Mouse (Mus musculus) MEL (cell line): Measurements from ENCODE around the gene Ptpra. TPM values are rescaled to one million over a fixed set of nuclear protein-coding genes. Genes with fewer than 3 reads are reported as not detected.

Experiments used
- DNase-seq: peaks from one replicate; pipeline ENCODE4 v3.0.0; 2011; ENCODE audit warnings: low read depth, low spot score
- H3K27ac ChIP-seq: 2 replicates; pipeline ENCODE4 v1.5.1; 2012; ENCODE audit warnings: low read depth, mild to moderate bottlenecking, control low read depth, low read length, moderate library complexity; ENCODE audit not compliant: control insufficient read depth
- H3K27me3 ChIP-seq, 2 experiments: fragments of 150-350 bp in 1 of 2; sonication (generic) in 1 of 2; 2 replicates each; pipeline ENCODE4 v1.6.1; 2012; ENCODE audit warnings: low read length in 2 of 2, mild to moderate bottlenecking in 2 of 2, improper control_type of control experiment in 1 of 2, moderate library complexity in 1 of 2; ENCODE audit not compliant: insufficient read depth in 2 of 2, control insufficient read depth in 1 of 2
- H3K36me3 ChIP-seq, 2 experiments: 2 replicates each; pipeline ENCODE4 v1.6.1; 2012 to 2014; ENCODE audit warnings: low read length in 2 of 2, improper control_type of control experiment in 1 of 2, inconsistent platforms in 1 of 2, mild to moderate bottlenecking in 1 of 2; ENCODE audit not compliant: insufficient read depth in 2 of 2, control insufficient read depth in 1 of 2
- H3K4me1 ChIP-seq, 2 experiments: fragments of 150-350 bp in 1 of 2; sonication (generic) in 1 of 2; 2 replicates each; pipeline ENCODE4 v1.6.1; 2012; ENCODE audit warnings: low read length in 2 of 2, improper control_type of control experiment in 1 of 2, mild to moderate bottlenecking in 1 of 2; ENCODE audit not compliant: insufficient read depth in 2 of 2, control insufficient read depth in 1 of 2
- H3K4me3 ChIP-seq, 2 experiments: fragments of 150-350 bp in 1 of 2; sonication (generic) in 1 of 2; 2 replicates each; pipeline ENCODE4 v1.5.1; 2012; ENCODE audit warnings: low read depth in 2 of 2, low read length in 2 of 2, mild to moderate bottlenecking in 2 of 2, moderate library complexity in 2 of 2, control low read depth in 1 of 2, improper control_type of control experiment in 1 of 2; ENCODE audit not compliant: control insufficient read depth in 1 of 2, insufficient read depth in 1 of 2
- H3K79me2 ChIP-seq: 2 replicates; pipeline ENCODE4 v1.6.1; 2012; ENCODE audit warnings: mild to moderate bottlenecking, low read length, moderate library complexity; ENCODE audit not compliant: control insufficient read depth, poor library complexity, insufficient read depth
- H3K9ac ChIP-seq: 2 replicates; pipeline ENCODE4 v1.6.1; 2012; ENCODE audit warnings: low read depth, mild to moderate bottlenecking, control low read depth, low read length, moderate library complexity; ENCODE audit not compliant: control insufficient read depth, poor library complexity, severe bottlenecking
- H3K9me3 ChIP-seq: fragments of 150-350 bp; sonication (generic); replicated peaks from 2 replicates; pipeline ENCODE4 v1.6.1; 2012; ENCODE audit warnings: mild to moderate bottlenecking, low read length, improper control_type of control experiment, moderate library complexity; ENCODE audit not compliant: insufficient read depth
- E2F4 ChIP-seq: IDR thresholded peaks from 2 replicates; pipeline ENCODE4 v1.6.1; 2011; ENCODE audit warnings: low read depth, low read length, improper control_type of control experiment, borderline replicate concordance
- ELF1 ChIP-seq: IDR thresholded peaks from 2 replicates; pipeline ENCODE4 v1.6.1; 2014; ENCODE audit warnings: low read depth, mild to moderate bottlenecking, inconsistent platforms, low read length, improper control_type of control experiment, moderate library complexity
- EP300 ChIP-seq, 2 experiments: IDR thresholded peaks; 2 replicates each; pipeline ENCODE4 v1.6.1; 2011; ENCODE audit warnings: improper control_type of control experiment in 2 of 2, low read length in 2 of 2, low read depth in 1 of 2, mild to moderate bottlenecking in 1 of 2
- ETS1 ChIP-seq: IDR thresholded peaks from 2 replicates; pipeline ENCODE4 v1.6.1; 2012; ENCODE audit warnings: low read depth, mild to moderate bottlenecking, inconsistent platforms, low read length, improper control_type of control experiment, moderate library complexity
- GATA1 ChIP-seq: IDR thresholded peaks from 2 replicates; pipeline ENCODE4 v1.6.1; 2011; ENCODE audit warnings: low read depth, low read length, improper control_type of control experiment
- HCFC1 ChIP-seq: IDR thresholded peaks from 2 replicates; pipeline ENCODE4 v1.6.1; 2012; ENCODE audit warnings: low read depth, mild to moderate bottlenecking, inconsistent platforms, low read length, improper control_type of control experiment, moderate library complexity
- JUND ChIP-seq: IDR thresholded peaks from 2 replicates; pipeline ENCODE4 v1.6.1; 2011; ENCODE audit warnings: low read depth, mild to moderate bottlenecking, improper control_type of control experiment, low read length
- KAT2A ChIP-seq: conservative IDR thresholded peaks from 2 replicates; pipeline ENCODE4 v1.6.1; 2012; ENCODE audit warnings: low read depth, low read length, improper control_type of control experiment, inconsistent platforms
- MAZ ChIP-seq: IDR thresholded peaks from 2 replicates; pipeline ENCODE4 v1.6.1; 2012; ENCODE audit warnings: low read depth, mild to moderate bottlenecking, inconsistent platforms, low read length, improper control_type of control experiment
- MXI1 ChIP-seq: IDR thresholded peaks from 2 replicates; pipeline ENCODE4 v1.6.1; 2011; ENCODE audit warnings: mild to moderate bottlenecking, low read depth, low read length, improper control_type of control experiment
- MYC ChIP-seq: IDR thresholded peaks from 2 replicates; pipeline ENCODE4 v1.6.1; 2011; ENCODE audit warnings: low read depth, mild to moderate bottlenecking, low read length, improper control_type of control experiment, moderate library complexity
- NELFE ChIP-seq: IDR thresholded peaks from 2 replicates; pipeline ENCODE4 v1.6.1; 2011; ENCODE audit warnings: low read depth, low read length, improper control_type of control experiment
- NRF1 ChIP-seq: IDR thresholded peaks from 2 replicates; pipeline ENCODE4 v1.6.1; 2014; ENCODE audit warnings: low read depth, mild to moderate bottlenecking, inconsistent platforms, low read length, improper control_type of control experiment, moderate library complexity; ENCODE audit not compliant: poor library complexity, insufficient read depth, severe bottlenecking
- POLR2A ChIP-seq, 2 experiments: IDR thresholded peaks; 2 replicates each; pipeline ENCODE4 v1.6.1; 2011 to 2012; ENCODE audit warnings: low read length in 2 of 2, mild to moderate bottlenecking in 2 of 2, control low read depth in 1 of 2, improper control_type of control experiment in 1 of 2, low read depth in 1 of 2, moderate library complexity in 1 of 2; ENCODE audit not compliant: control insufficient read depth in 1 of 2, insufficient read depth in 1 of 2, poor library complexity in 1 of 2
- POLR2AphosphoS2 ChIP-seq: IDR thresholded peaks from 2 replicates; pipeline ENCODE4 v1.6.1; 2011; ENCODE audit warnings: low read length, improper control_type of control experiment
- POLR2AphosphoS5 ChIP-seq: IDR thresholded peaks from 2 replicates; pipeline ENCODE4 v1.6.1; 2012; ENCODE audit warnings: low read depth, borderline replicate concordance, mild to moderate bottlenecking, inconsistent platforms, low read length, moderate library complexity, mixed read lengths
- SMC3 ChIP-seq: IDR thresholded peaks from 2 replicates; pipeline ENCODE4 v1.6.1; 2011; ENCODE audit warnings: low read depth, low read length, improper control_type of control experiment
- TBP ChIP-seq: IDR thresholded peaks from 2 replicates; pipeline ENCODE4 v1.8.0; 2011; ENCODE audit warnings: low read depth, low read length, improper control_type of control experiment
- TCF12 ChIP-seq: IDR thresholded peaks from 2 replicates; pipeline ENCODE4 v1.6.1; 2014; ENCODE audit warnings: low read depth, mild to moderate bottlenecking, inconsistent platforms, low read length, improper control_type of control experiment, moderate library complexity
- UBTF ChIP-seq: IDR thresholded peaks from 2 replicates; pipeline ENCODE4 v1.6.1; 2012; ENCODE audit warnings: low read depth, mild to moderate bottlenecking, inconsistent platforms, low read length, improper control_type of control experiment, moderate library complexity, borderline replicate concordance; ENCODE audit not compliant: insufficient read depth
- USF1 ChIP-seq: IDR thresholded peaks from 2 replicates; pipeline ENCODE4 v1.6.1; 2014; ENCODE audit warnings: low read depth, mild to moderate bottlenecking, inconsistent platforms, low read length, improper control_type of control experiment, moderate library complexity
- USF2 ChIP-seq, 2 experiments: IDR thresholded peaks; 2 replicates each; pipeline ENCODE4 v1.6.1; 2011 to 2012; ENCODE audit warnings: improper control_type of control experiment in 2 of 2, low read length in 2 of 2, borderline replicate concordance in 1 of 2, inconsistent platforms in 1 of 2, low read depth in 1 of 2, mild to moderate bottlenecking in 1 of 2; ENCODE audit not compliant: insufficient read depth in 1 of 2
- ZC3H11A ChIP-seq: IDR thresholded peaks from 2 replicates; pipeline ENCODE4 v1.6.1; 2012; ENCODE audit warnings: low read depth, mild to moderate bottlenecking, inconsistent platforms, low read length, improper control_type of control experiment
- ZMIZ1 ChIP-seq: IDR thresholded peaks from 2 replicates; pipeline ENCODE4 v1.6.1; 2012; ENCODE audit warnings: low read depth, mild to moderate bottlenecking, inconsistent platforms, low read length, improper control_type of control experiment, moderate library complexity
- polyA plus RNA-seq, 2 experiments: library from polyadenylated mRNA; stranded (reverse) in 1 of 2; unstranded in 1 of 2; fragments of >175 nt in 1 of 2; fragments of >200 nt in 1 of 2; gene quantifications; 2 replicates each; pipeline versions ENCODE4 v1.2.1 to v1.2.4; 2012; ENCODE audit warnings: low replicate concordance in 2 of 2, low read depth in 1 of 2; ENCODE audit not compliant: insufficient read length in 2 of 2, insufficient read depth in 1 of 2, missing spikeins in 1 of 2
- total RNA-seq: library from RNA; depleted of rRNA; stranded (reverse); fragments of 300-350 nt; gene quantifications from 2 replicates; pipeline ENCODE4 v1.2.3, GENCODE M21; 2012

Ptpra gene
- total and polyA plus RNA-seq, 3 experiments = 28.1 to 68.3 TPM; not detected in 1

DNA sequence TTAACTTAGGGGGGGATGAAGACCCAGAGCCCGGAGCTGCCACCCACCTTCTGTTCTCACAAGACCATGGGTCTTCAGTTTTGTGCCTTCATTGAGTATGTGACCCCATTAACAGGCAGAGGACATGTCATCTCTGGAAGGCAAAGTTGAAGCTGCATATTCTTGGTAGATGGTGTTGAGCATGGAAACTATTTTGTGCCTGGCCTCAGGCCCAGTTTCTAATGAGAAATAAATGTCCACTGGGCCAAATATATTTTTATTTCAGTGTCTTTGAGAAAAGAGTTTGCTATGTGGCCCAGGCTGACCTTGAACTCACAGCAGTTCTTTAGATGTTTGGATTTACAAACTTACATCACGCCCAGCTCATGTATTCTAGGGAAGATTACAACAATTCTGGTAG lies 139.7 kb downstream of the Ptpra start:
- DNase-seq = no peak

GRCm38 (mm10) chr2:130591016-130591415 lies 140.9 kb downstream of the Ptpra start:
- Histone ChIP-seq H3K36me3 (peaks cover 0 to 20% of the 10 kb centered on the region in 2 experiments; a peak in 2 of 4 replicates), H3K9me3 (no peaks in the 10 kb centered on the region), H3K27me3 (no peaks in the 10 kb centered on the region), H3K4me1 (peaks cover 21 to 28% of the 10 kb centered on the region in 2 experiments), H3K4me3 (no peak overlapping the region), H3K9ac (no peak overlapping the region), H3K79me2 (no peaks in the 10 kb centered on the region), H3K27ac (no peak overlapping the region)
- no peak for DNase-seq
- TF ChIP-seq KAT2A = no peak
- no peak for TF ChIP-seq ETS1
- no peak for TF ChIP-seq E2F4
- no peak for TF ChIP-seq POLR2AphosphoS5
- no peak for TF ChIP-seq ZMIZ1
- TF ChIP-seq ZC3H11A = no peak
- TF ChIP-seq NELFE = no peak
- TF ChIP-seq JUND = no peak
- no peak for TF ChIP-seq MAZ
- TF ChIP-seq TBP = no peak
- TF ChIP-seq GATA1 = no peak
- no peak for TF ChIP-seq MXI1
- no peak for TF ChIP-seq EP300 (IDR thresholded peaks at IDR 0.05; ENCODE audit: low read depth in 1 of 2, low read length in 2 of 2)
- TF ChIP-seq TCF12 = no peak
- no peak for TF ChIP-seq SMC3
- TF ChIP-seq NRF1 = no peak
- no peak for TF ChIP-seq USF1
- no peak for TF ChIP-seq USF2 (IDR thresholded peaks at IDR 0.05; ENCODE audit: borderline replicate concordance in 1 of 2, insufficient read depth in 1 of 2, low read depth in 1 of 2, low read length in 2 of 2)
- no peak for TF ChIP-seq POLR2A (IDR thresholded peaks at IDR 0.05; ENCODE audit: control insufficient read depth in 1 of 2, insufficient read depth in 1 of 2, low read depth in 1 of 2, low read length in 2 of 2, poor library complexity in 1 of 2)

More for the DNA sequence above, 139.7 kb downstream of the Ptpra start:
- Histone ChIP-seq H3K9ac (no peak overlapping the region), H3K4me3 (no peak overlapping the region), H3K27ac (no peak overlapping the region), H3K4me1 (peaks cover 11 to 25% of the 10 kb centered on the region in 2 experiments), H3K27me3 (no peaks in the 10 kb centered on the region), H3K9me3 (no peaks in the 10 kb centered on the region), H3K36me3 (peaks cover 0 to 8% of the 10 kb centered on the region in 2 experiments; a peak in 2 of 4 replicates), H3K79me2 (no peaks in the 10 kb centered on the region)
- no peak for TF ChIP-seq ZC3H11A
- no peak for TF ChIP-seq ETS1
- TF ChIP-seq NRF1 = no peak
- no peak for TF ChIP-seq HCFC1
- no peak for TF ChIP-seq POLR2A (IDR thresholded peaks at IDR 0.05; ENCODE audit: control insufficient read depth in 1 of 2, insufficient read depth in 1 of 2, low read depth in 1 of 2, low read length in 2 of 2, poor library complexity in 1 of 2)
- no peak for TF ChIP-seq ELF1
- TF ChIP-seq MYC = no peak
- no peak for TF ChIP-seq UBTF
- no peak for TF ChIP-seq POLR2AphosphoS2
- TF ChIP-seq ZMIZ1 = no peak
